Mouse (Mus musculus) liver, embryonic 13.5 days (tissue): Measurements from ENCODE around the gene Btnl10. TPM values are rescaled to one million over a fixed set of nuclear protein-coding genes. Genes with fewer than 3 reads are reported as not detected.

Experiments used
- ATAC-seq: fragments of 200-750 bp; cut with Nextera tagmentation; 2 replicates; pipeline ENCODE4 v1.8.0; 2017; ENCODE audit warnings: low read depth, mild to moderate bottlenecking, moderate number of reproducible peaks, moderate library complexity
- DNase-seq: peaks from one replicate; pipeline ENCODE4 v3.0.0; 2022
- H3K27ac ChIP-seq: fragments of 300-500 bp; sonication (generic); 2 replicates; pipeline ENCODE4 v1.5.1; 2015; ENCODE audit warnings: moderate library complexity, mild to moderate bottlenecking, inconsistent platforms
- H3K27me3 ChIP-seq: fragments of 300-500 bp; sonication (generic); 2 replicates; pipeline ENCODE4 v1.6.1; 2015; ENCODE audit warnings: mild to moderate bottlenecking, inconsistent platforms
- H3K36me3 ChIP-seq: fragments of 300-500 bp; sonication (generic); 2 replicates; pipeline ENCODE4 v1.6.1; 2015; ENCODE audit warnings: mild to moderate bottlenecking, inconsistent platforms
- H3K4me1 ChIP-seq: fragments of 300-500 bp; sonication (generic); replicated peaks from 2 replicates; pipeline ENCODE4 v1.6.1; 2015; ENCODE audit warnings: inconsistent platforms
- H3K4me2 ChIP-seq: fragments of 300-500 bp; sonication (generic); 2 replicates; pipeline ENCODE4 v1.6.1; 2015; ENCODE audit warnings: inconsistent platforms, mild to moderate bottlenecking, moderate library complexity
- H3K4me3 ChIP-seq: fragments of 300-500 bp; sonication (generic); replicated peaks from 2 replicates; pipeline ENCODE4 v1.5.1; 2015; ENCODE audit warnings: mild to moderate bottlenecking, inconsistent platforms
- H3K9ac ChIP-seq: fragments of 300-500 bp; sonication (generic); 2 replicates; pipeline ENCODE4 v1.6.1; 2015; ENCODE audit warnings: mild to moderate bottlenecking, inconsistent platforms
- H3K9me3 ChIP-seq: fragments of 300-500 bp; sonication (generic); replicated peaks from 2 replicates; pipeline ENCODE4 v1.6.1; 2016; ENCODE audit warnings: inconsistent platforms
- WGBS: fragments of 180-500 bp; shearing (Covaris S2); methylation state at CpG from one replicate; pipeline ENCODE4 v1.1.7; 2015; ENCODE audit not compliant: insufficient replicate concordance; 5-methylcytosine and 5-hydroxymethylcytosine counted together
- polyA plus RNA-seq: library from polyadenylated mRNA; unstranded; fragments of >200 nt; fragmentation: Nextera tagmentation; extraction: Ambion mirVana; gene quantifications from 2 replicates; pipeline ENCODE4 v1.2.1, GENCODE M21; 2015

Gene Btnl10
- polyA plus RNA-seq, 1 experiment from 2014 or later, result 11.2 TPM

DNA sequence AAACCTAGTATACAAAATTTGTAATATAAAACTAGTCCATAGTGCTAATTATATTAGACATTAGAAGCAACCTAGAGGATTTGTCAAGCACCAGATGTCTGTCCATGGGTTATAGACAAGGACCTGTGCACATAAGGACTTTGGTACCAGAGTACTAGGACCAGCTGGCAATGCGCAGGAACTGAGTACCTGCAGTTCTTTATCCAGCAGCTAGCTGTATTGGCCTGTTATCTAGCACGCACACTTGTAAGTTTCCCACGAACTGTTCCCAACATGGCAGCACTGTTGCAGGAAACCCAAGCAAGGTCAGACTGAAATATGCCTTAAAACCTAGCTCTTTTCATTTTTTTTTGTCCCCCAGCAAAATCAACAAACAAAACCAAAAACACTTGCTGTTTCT, 12.5 kb downstream of the Btnl10 start:
- Histone ChIP-seq H3K9ac (0 out of 2 replicates have a peak overlapping the region, but pooled peaks have one; percentile 43), H3K4me1 (peaks cover 61% of the 10 kb centered on the region), H3K36me3 (peaks cover 42% of the 10 kb centered on the region), H3K9me3 (no peaks in the 10 kb centered on the region), H3K4me2 (no peak overlapping the region), H3K27ac (peak overlapping the region; percentile 92), H3K27me3 (no peaks in the 10 kb centered on the region), H3K4me3 (no peak overlapping the region)
- DNase-seq (no peak), ATAC-seq (peak; percentile 65)
- WGBS, result 19% methylated on average over 3 of the region's 3 CpGs

DNA sequence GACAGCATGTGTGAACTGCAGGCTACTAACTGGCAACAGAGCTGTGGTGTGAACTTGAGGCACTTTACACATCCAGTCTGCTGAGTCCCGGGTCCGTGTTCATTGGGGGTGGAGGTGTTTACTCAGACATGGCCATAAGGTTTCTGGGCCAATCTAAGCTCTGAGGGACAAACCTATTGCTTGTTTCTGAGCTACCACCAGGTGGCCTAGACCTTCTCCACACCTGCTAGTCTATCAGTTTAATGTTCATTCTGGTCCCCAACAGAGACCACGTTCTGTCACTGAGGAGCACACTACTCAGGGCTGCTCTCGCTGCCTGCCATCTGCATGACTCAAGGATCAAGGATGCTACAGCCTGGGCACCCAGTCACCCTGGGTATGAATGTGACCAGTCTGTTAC, 13.9 kb downstream of the Btnl10 start:
- DNase-seq (no peak), ATAC-seq (no peak)
- Histone ChIP-seq H3K27ac (peak overlapping the region; percentile 92), H3K9ac (no peak overlapping the region), H3K27me3 (no peaks in the 10 kb centered on the region), H3K4me3 (no peak overlapping the region), H3K36me3 (peaks cover 54% of the 10 kb centered on the region), H3K4me2 (no peak overlapping the region), H3K4me1 (peaks cover 63% of the 10 kb centered on the region), H3K9me3 (no peaks in the 10 kb centered on the region)
- 72% methylated on average over 4 of the region's 4 CpGs for WGBS

DNA sequence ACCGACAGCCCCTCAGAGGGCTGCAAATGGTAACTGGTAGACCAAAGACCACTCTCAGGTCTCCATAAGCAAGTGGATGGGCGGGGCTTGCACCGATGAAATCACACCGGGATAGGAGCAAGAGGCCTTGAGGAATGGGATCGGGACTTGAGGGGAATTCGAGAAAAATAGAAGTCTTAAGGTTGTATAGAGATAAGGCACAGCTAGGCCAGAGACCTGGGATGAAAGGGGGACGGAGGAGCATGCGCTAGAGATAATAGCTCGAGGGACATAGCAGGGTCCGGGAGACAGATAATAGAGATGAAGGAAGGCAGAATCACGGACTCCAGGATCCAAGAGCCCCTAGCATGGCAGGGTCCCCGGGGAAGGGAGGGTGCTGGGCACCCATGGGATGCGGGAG, 20.2 kb downstream of the Btnl10 start:
- H3K4me1 ChIP-seq, result peaks cover 35% of the 10 kb centered on the region
- H3K4me3 ChIP-seq, result peak overlapping the region; percentile 94
- H3K9me3 ChIP-seq, result no peaks in the 10 kb centered on the region
- peaks cover 41% of the 10 kb centered on the region for H3K36me3 ChIP-seq
- H3K27ac ChIP-seq, result peak overlapping the region; percentile 95
- H3K4me2 ChIP-seq, result peak overlapping the region; percentile 96
- H3K9ac ChIP-seq, result peak overlapping the region; percentile 98
- WGBS, result 1% methylated on average over 13 of the region's 13 CpGs
- DNase-seq, result no peak
- peak; percentile 37 for ATAC-seq
- peaks cover 7% of the 10 kb centered on the region for H3K27me3 ChIP-seq

DNA sequence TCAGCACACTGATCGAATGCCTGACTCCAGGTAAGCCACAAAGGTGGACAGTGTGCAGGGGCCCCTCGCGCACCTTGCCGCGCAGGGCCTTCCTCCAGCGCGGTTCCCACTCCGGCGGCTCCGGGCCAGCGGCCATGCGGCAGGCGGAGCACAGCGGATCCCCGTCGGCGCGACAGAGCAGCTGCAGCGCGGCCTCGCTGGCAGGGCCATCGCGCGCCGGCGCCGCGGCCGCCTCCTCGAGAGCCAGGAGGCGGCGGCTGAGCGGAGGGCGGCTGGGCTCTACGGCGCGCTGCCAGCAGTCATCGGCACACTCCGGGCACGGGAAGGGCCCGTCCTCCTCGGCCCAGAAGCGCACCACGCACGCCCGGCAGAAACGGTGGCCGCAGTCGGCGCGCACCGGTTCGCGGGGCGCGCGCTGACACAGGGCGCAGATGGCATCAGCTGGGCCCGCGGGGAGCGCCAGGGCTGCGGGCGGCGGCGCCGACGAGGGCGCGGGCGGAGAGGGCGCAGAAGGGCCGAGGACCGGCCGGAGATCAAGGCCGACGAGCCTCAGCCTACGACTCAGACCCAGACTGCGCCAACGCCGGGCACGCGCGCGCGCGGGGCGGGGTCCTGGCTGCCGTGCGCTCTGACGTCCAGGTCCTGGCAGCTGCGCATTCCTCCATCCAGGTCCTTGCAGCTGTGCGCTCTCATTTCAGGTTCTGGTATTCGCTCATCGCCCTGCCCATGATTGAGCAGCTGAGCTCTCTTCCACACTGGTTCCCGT, 20.8 kb downstream of the Btnl10 start, which contains the start of gene Rnf187:
Gene Rnf187, minus strand, starts transcription at position 595 of the 766 bp plus-strand sequence.
- under 1% methylated on average over 95 of the region's 95 CpGs for WGBS
- H3K36me3 ChIP-seq, result peaks cover 35% of the 10 kb centered on the region

DNA sequence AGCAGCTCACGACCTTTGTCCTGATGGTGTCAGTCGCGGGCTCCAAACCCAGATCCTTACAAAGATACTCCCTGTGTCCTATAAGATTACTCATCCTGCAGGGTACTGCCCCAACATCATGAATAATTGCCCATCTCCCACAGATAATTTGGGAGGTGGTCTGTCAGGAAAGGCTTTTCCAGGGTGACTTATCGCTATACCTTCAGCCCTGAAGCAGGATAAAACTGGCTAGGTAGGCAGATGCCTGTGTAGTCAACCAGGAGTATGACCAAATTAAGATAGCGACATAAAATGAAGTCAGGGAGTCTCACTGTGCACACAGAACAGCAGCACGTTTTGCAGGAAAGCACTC, 21.4 kb downstream of the Btnl10 start:
- peak overlapping the region; percentile 98 for H3K9ac ChIP-seq
- peaks cover 35% of the 10 kb centered on the region for H3K4me1 ChIP-seq
- H3K27ac ChIP-seq, result peak overlapping the region; percentile 95
- H3K4me2 ChIP-seq, result peak overlapping the region; percentile 96
- H3K36me3 ChIP-seq, result peaks cover 29% of the 10 kb centered on the region
- ATAC-seq, result no peak
- 23% methylated on average over 6 of the region's 6 CpGs for WGBS
- no peak for DNase-seq
- H3K27me3 ChIP-seq, result peaks cover 18% of the 10 kb centered on the region
- peak overlapping the region; percentile 94 for H3K4me3 ChIP-seq
- no peaks in the 10 kb centered on the region for H3K9me3 ChIP-seq

More for the DNA sequence above, 20.8 kb downstream of the Btnl10 start, which contains the start of gene Rnf187:
- Histone ChIP-seq H3K4me1 (peaks cover 35% of the 10 kb centered on the region), H3K9ac (peak within 1 kb of the TSS; percentile 98), H3K4me2 (peak within 1 kb of the TSS; percentile 96), H3K27me3 (peaks cover 13% of the 10 kb centered on the region), H3K27ac (peak within 1 kb of the TSS; percentile 95), H3K9me3 (no peaks in the 10 kb centered on the region), H3K4me3 (peak within 1 kb of the TSS; percentile 94)
- DNase-seq (peak; percentile 79), ATAC-seq (peak; percentile 95)

DNA sequence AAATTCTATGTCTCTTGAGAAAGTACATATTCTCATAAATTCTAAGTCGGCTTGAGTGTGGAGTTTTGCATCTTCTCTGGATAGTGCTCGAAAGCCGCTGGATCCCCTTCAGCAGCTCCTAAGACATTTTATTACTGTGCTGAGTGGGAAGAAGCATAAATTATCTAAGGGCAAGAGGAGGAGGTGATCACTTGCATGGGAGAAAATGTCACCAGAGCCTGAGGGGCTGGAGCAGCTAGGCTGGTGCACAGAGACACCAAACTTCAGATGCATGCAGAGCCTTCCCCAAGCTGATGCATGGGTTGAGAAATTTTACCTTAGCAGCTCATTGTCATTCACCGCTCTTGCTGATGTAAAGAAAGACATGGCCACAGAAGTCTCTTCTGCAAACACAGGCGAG, 26.4 kb downstream of the Btnl10 start:
- 65% methylated on average over 5 of the region's 5 CpGs for WGBS
- Histone ChIP-seq H3K27ac (no peak overlapping the region), H3K4me3 (no peak overlapping the region), H3K9ac (no peak overlapping the region), H3K4me2 (no peak overlapping the region), H3K27me3 (peaks cover 69% of the 10 kb centered on the region), H3K4me1 (peaks cover 22% of the 10 kb centered on the region), H3K9me3 (no peaks in the 10 kb centered on the region), H3K36me3 (no peaks in the 10 kb centered on the region)
- DNase-seq, result no peak
- no peak for ATAC-seq

DNA sequence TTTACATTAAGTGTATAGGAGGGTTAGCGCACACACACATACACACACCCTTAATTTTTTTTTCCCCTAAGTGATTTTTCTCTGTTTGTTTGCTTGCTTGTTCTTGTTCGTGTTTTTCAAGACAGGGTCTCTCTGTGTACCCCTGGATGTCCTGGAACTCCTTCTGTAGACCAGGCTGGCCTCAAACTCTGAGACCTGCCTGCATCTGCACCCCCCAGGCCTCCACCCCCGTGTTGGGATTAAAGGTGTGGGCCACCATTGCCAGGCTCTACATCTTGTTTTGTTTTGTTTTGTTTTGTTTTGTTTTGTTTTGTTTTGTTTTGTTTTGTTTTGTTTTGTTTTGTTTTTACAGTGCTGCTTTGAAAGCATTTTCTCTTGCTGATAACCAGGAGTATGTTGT, 29.6 kb downstream of the Btnl10 start:
- ATAC-seq (no peak), DNase-seq (no peak)
- WGBS, result 53% methylated on average over 3 of the region's 3 CpGs
- Histone ChIP-seq H3K27ac (no peak overlapping the region), H3K27me3 (peaks cover 97% of the 10 kb centered on the region), H3K4me2 (peak overlapping the region; percentile 77; the same call in 1 of the 2 replicates), H3K4me3 (no peak overlapping the region), H3K36me3 (no peaks in the 10 kb centered on the region), H3K9ac (peak overlapping the region; percentile 0; the same call in 1 of the 2 replicates), H3K9me3 (no peaks in the 10 kb centered on the region), H3K4me1 (peaks cover 27% of the 10 kb centered on the region)

DNA sequence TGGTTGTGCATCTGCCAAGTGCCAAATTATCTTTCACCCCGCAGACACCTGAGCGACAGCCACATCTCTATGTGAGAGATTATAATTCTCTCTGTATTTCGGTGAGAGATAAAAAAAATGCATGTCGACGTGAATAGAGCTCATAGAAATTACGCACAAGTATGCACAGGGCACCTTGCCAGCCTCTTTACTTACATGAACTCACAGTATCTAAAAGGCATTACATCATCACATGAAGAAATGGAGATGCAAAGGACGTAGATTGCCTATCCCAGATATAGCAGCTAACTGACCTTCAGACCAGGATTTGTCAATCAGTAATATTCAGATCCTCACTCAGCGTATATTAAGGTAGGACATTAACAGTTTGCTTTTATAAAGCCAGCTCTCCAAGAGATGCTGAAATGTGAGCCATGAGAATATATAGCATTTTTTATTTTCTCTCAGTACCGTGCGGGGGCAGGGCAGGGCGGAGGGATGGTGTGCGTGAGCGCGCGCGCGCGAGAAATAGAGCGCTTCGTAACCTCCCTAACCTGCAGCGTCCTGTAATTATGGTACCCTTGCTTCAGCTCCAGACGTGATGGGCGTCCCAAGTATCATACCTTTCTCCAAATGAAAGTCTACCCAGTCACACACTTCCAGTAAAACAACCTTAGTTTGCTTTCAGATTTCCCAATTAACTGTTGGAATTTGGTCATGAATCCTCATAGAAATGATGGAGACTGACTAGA, 30.3 kb downstream of the Btnl10 start:
- H3K4me2 ChIP-seq, result peak overlapping the region; percentile 77
- no peaks in the 10 kb centered on the region for H3K9me3 ChIP-seq
- H3K4me1 ChIP-seq, result peaks cover 30% of the 10 kb centered on the region
- ATAC-seq, result peak; percentile 43; the same call in 1 of the 2 replicates
- DNase-seq, result no peak
- WGBS, result 20% methylated on average over 23 of the region's 23 CpGs
- peak overlapping the region; percentile 35 for H3K27ac ChIP-seq
- peak overlapping the region; percentile 59 for H3K4me3 ChIP-seq
- no peaks in the 10 kb centered on the region for H3K36me3 ChIP-seq
- H3K9ac ChIP-seq, result peak overlapping the region; percentile 35
- peaks cover 90% of the 10 kb centered on the region for H3K27me3 ChIP-seq

DNA sequence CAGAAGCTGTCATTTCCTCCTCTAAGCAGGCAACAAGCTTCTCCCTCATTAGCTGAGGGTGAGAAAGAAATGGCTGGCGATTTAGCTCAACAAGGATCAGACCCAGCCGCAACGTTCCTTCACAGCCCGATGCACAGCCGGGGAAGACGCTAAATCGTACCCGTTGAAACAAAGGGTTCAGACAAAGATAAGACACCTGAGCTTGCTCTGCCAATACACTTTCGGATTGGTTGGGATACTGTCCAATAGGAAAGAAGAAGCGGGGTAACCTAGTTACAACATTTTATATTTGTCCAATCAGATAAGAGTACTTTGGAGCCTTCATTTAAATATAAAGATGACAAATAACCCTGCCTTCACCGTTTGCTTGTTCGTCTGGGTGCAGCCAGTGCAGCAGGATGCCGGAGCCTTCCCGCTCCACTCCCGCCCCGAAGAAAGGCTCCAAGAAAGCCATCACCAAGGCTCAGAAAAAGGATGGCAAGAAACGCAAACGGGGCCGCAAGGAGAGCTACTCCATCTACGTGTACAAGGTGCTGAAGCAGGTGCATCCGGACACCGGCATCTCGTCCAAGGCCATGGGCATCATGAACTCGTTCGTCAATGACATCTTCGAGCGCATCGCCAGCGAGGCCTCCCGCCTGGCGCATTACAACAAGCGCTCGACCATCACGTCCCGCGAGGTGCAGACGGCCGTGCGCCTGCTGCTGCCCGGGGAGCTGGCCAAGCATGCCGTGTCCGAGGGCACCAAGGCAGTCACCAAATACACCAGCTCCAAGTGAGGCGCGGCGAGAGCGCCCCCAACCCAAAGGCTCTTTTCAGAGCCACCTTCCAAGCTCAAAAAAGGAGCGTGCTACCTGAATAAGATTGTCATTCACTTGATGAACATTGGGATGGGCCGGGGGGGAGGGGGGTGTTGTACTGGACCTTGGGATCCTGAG, 31.1 kb downstream of the Btnl10 start, which contains the start of gene Hist3h2ba:
Gene Hist3h2ba, plus strand, starts transcription at position 379 of the 938 bp plus-strand sequence.
- WGBS, result 1% methylated on average over 48 of the region's 48 CpGs
- Histone ChIP-seq H3K27me3 (peaks cover 81% of the 10 kb centered on the region), H3K4me1 (peaks cover 39% of the 10 kb centered on the region)

DNA sequence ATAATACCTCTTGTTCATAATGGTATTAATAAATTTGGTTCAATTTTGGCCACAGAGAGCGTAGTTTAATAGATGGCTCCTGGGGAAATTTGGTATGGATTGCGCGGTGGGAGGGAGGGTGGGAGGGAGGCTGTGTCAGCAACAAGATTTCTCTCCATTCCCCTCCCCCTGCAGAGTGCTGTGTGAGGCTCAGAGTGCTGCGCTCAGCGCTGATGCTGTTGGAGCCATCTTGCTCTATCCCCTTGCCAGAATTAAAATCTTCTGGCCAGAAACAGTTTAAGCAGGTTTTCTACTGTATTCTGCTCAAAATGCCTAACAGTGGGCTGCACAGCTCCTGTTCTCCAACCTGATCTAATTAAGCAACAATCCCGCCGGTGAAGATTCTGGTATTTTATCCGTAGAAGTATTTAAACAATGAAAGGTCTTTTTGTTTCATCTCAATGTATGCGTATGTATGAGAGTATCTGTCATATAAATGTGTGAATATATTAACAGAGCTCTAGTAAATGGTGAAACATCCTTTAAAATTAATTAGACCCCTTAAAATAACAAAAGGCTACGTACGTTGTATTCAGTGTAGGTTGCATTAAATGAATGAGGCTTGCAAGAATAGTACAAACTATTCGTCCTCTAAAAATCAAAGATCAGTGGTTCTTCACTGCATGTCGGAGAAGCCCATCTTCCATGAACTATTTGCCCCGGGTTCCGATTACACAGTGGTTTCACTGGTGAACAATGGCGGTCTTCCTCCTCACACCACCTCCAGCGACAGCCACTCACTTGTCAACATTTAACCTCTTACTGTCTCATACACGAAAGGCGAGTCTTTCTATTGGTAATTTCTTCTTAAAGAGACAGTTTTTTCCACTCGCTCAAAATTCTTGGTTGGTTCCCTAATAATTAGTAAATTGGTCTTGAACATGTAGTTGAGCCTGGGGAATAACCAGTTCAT, 32.0 kb downstream of the Btnl10 start:
- peaks cover 40% of the 10 kb centered on the region for H3K4me1 ChIP-seq
- peak overlapping the region; percentile 59 for H3K4me3 ChIP-seq
- 20% methylated on average over 20 of the region's 20 CpGs for WGBS
- peak overlapping the region; percentile 77 for H3K4me2 ChIP-seq
- H3K27ac ChIP-seq, result peak overlapping the region; percentile 77
- H3K27me3 ChIP-seq, result peaks cover 72% of the 10 kb centered on the region
- no peaks in the 10 kb centered on the region for H3K9me3 ChIP-seq
- no peaks in the 10 kb centered on the region for H3K36me3 ChIP-seq
- ATAC-seq, result no peak
- peak overlapping the region; percentile 74 for H3K9ac ChIP-seq
- DNase-seq, result no peak

More for the DNA sequence above, 31.1 kb downstream of the Btnl10 start, which contains the start of gene Hist3h2ba:
- no peaks in the 10 kb centered on the region for H3K36me3 ChIP-seq
- DNase-seq (no peak), ATAC-seq (peak; percentile 76)
- H3K9me3 ChIP-seq, result no peaks in the 10 kb centered on the region
- peak within 1 kb of the TSS; percentile 77 for H3K4me2 ChIP-seq
- peak within 1 kb of the TSS; percentile 74 for H3K9ac ChIP-seq
- H3K4me3 ChIP-seq, result peak within 1 kb of the TSS; percentile 59
- peak within 1 kb of the TSS; percentile 77 for H3K27ac ChIP-seq
